Mouse (Mus musculus) heart, postnatal 0 days (tissue): ENCODE results near the gene Qrich1. TPM values are rescaled to one million over a fixed set of nuclear protein-coding genes. Genes with fewer than 3 reads are reported as not detected.

Experiments
- ATAC-seq: fragments of 200-750 bp; cut with Nextera tagmentation; 2 replicates; pipeline ENCODE4 v1.8.0; 2017; ENCODE audit warnings: low read depth, moderate number of reproducible peaks, moderate library complexity; ENCODE audit not compliant: insufficient read depth
- DNase-seq: peaks from one replicate; pipeline ENCODE4 v3.0.0-alpha.2; 2016; ENCODE audit warnings: low spot score
- H3K27ac ChIP-seq: fragments of 300-500 bp; sonication (generic); 2 replicates; pipeline ENCODE4 v1.5.1; 2014; ENCODE audit warnings: low read depth, mild to moderate bottlenecking
- H3K27me3 ChIP-seq: fragments of 300-500 bp; sonication (generic); 2 replicates; pipeline ENCODE4 v1.6.1; 2014; ENCODE audit warnings: low read length, mixed read lengths; ENCODE audit not compliant: control insufficient read depth, insufficient read depth
- H3K36me3 ChIP-seq: fragments of 300-500 bp; sonication (generic); replicated peaks from 2 replicates; pipeline ENCODE4 v1.6.1; 2014; ENCODE audit warnings: low read length, mixed read lengths; ENCODE audit not compliant: control insufficient read depth, insufficient read depth
- H3K4me1 ChIP-seq: fragments of 300-500 bp; sonication (generic); 2 replicates; pipeline ENCODE4 v1.6.1; 2014; ENCODE audit warnings: antibody characterized with exemption; ENCODE audit not compliant: control insufficient read depth, insufficient read depth
- H3K4me2 ChIP-seq: fragments of 300-500 bp; sonication (generic); 2 replicates; pipeline ENCODE4 v1.6.1; 2014; ENCODE audit warnings: low read depth, mild to moderate bottlenecking, low read length, moderate library complexity
- H3K4me3 ChIP-seq: fragments of 300-500 bp; sonication (generic); 2 replicates; pipeline ENCODE4 v1.5.1; 2014; ENCODE audit warnings: low read depth, low read length
- H3K9ac ChIP-seq: fragments of 300-500 bp; sonication (generic); replicated peaks from 2 replicates; pipeline ENCODE4 v1.6.1; 2014; ENCODE audit warnings: low read depth, low read length, mixed read lengths
- H3K9me3 ChIP-seq: fragments of 300-500 bp; sonication (generic); replicated peaks from 2 replicates; pipeline ENCODE4 v1.6.1; 2016; ENCODE audit warnings: low read length; ENCODE audit not compliant: control insufficient read depth
- CTCF ChIP-seq: IDR thresholded peaks from 2 replicates; pipeline ENCODE4 v1.5.1; 2016; ENCODE audit warnings: antibody characterized with exemption, control low read depth, low read depth
- EP300 ChIP-seq: IDR thresholded peaks from 2 replicates; pipeline ENCODE4 v1.6.1; 2016; ENCODE audit warnings: antibody characterized with exemption, low read depth
- WGBS: fragments of 180-500 bp; shearing (Covaris S2); extraction: QIAGEN DNeasy Blood & Tissue Kit; methylation state at CpG from one replicate; pipeline ENCODE4 v1.1.7; 2014; 5-methylcytosine and 5-hydroxymethylcytosine counted together
- polyA plus RNA-seq: library from polyadenylated mRNA; unstranded; fragments of >200 nt; fragmentation: Nextera tagmentation; extraction: Ambion mirVana; gene quantifications from 2 replicates; pipeline ENCODE4 v1.2.1, GENCODE M21; 2015
- total RNA-seq: library from RNA; depleted of rRNA; stranded (reverse); fragments of >200 nt; gene quantifications from 2 replicates; pipeline ENCODE4 v1.2.3, GENCODE M21; 2014; ENCODE audit warnings: low replicate concordance

Qrich1 gene
- total and polyA plus RNA-seq, 2 experiments from 2014 or later, result 55.4 to 154 TPM

GRCm38 (mm10) chr9:108579344-108579690 is 62.7 kb downstream of the Qrich1 start:
- Histone ChIP-seq H3K4me2 (peak overlapping the region; percentile 92), H3K36me3 (peaks cover 18% of the 10 kb centered on the region), H3K27me3 (no peaks in the 10 kb centered on the region), H3K9ac (peak overlapping the region; percentile 87), H3K4me3 (no peak overlapping the region), H3K9me3 (no peaks in the 10 kb centered on the region), H3K27ac (peak overlapping the region; percentile 84), H3K4me1 (peaks cover 22% of the 10 kb centered on the region)
- no peak for TF ChIP-seq EP300
- no peak for TF ChIP-seq CTCF
- ATAC-seq (no peak), DNase-seq (no peak)
- 48% methylated on average over 5 of the region's 5 CpGs for WGBS

GRCm38 (mm10) chr9:108587571-108588180 is 71.1 kb downstream of the Qrich1 start:
- ATAC-seq, result peak; percentile 95
- peak; percentile 94 for DNase-seq
- peaks cover 31% of the 10 kb centered on the region for H3K4me1 ChIP-seq
- H3K9me3 ChIP-seq, result no peaks in the 10 kb centered on the region
- peak overlapping the region; percentile 47; the same call in 1 of the 2 replicates for H3K9ac ChIP-seq
- no peaks in the 10 kb centered on the region for H3K36me3 ChIP-seq
- peak overlapping the region; percentile 88 for H3K27ac ChIP-seq
- H3K4me3 ChIP-seq, result peak overlapping the region; percentile 36
- TF ChIP-seq CTCF, result no peak
- 6% methylated on average over 14 of the region's 14 CpGs for WGBS
- no peaks in the 10 kb centered on the region for H3K27me3 ChIP-seq
- peak overlapping the region; percentile 59 for H3K4me2 ChIP-seq

- Histone ChIP-seq H3K4me2 (no peak overlapping the region), H3K9ac (no peak overlapping the region), H3K27me3 (no peaks in the 10 kb centered on the region), H3K36me3 (0 out of 2 replicates have a peak, but pooled peaks cover 3% of the 10 kb centered on the region), H3K4me3 (no peak overlapping the region), H3K9me3 (no peaks in the 10 kb centered on the region), H3K27ac (no peak overlapping the region), H3K4me1 (peaks cover 26% of the 10 kb centered on the region)
- no peak for ATAC-seq
- WGBS, result 75% methylated on average over 5 of the region's 5 CpGs
- DNase-seq, result no peak
- TF ChIP-seq EP300 (no peak), CTCF (peak; percentile 34)
Measured at GRCm38 (mm10) chr9:108589229-108589628, 72.6 kb downstream of the Qrich1 start.

GRCm38 (mm10) chr9:108591462-108591861 is 74.9 kb downstream of the Qrich1 start:
- Histone ChIP-seq H3K36me3 (0 out of 2 replicates have a peak, but pooled peaks cover 3% of the 10 kb centered on the region), H3K4me1 (peaks cover 32% of the 10 kb centered on the region), H3K9me3 (no peaks in the 10 kb centered on the region), H3K27me3 (no peaks in the 10 kb centered on the region), H3K27ac (no peak overlapping the region), H3K9ac (no peak overlapping the region), H3K4me3 (no peak overlapping the region), H3K4me2 (no peak overlapping the region)
- DNase-seq, result no peak
- TF ChIP-seq CTCF, result no peak
- TF ChIP-seq EP300, result no peak
- 72% methylated on average over 4 of the region's 4 CpGs for WGBS
- ATAC-seq, result no peak

- Histone ChIP-seq H3K4me1 (peaks cover 16% of the 10 kb centered on the region; the same call in 1 of the 2 replicates), H3K4me2 (0 out of 2 replicates have a peak overlapping the region, but pooled peaks have one; percentile 1), H3K36me3 (0 out of 2 replicates have a peak, but pooled peaks cover 3% of the 10 kb centered on the region), H3K27me3 (no peaks in the 10 kb centered on the region), H3K9me3 (no peaks in the 10 kb centered on the region), H3K9ac (no peak overlapping the region), H3K27ac (peak overlapping the region; percentile 79), H3K4me3 (no peak overlapping the region)
- WGBS, result 25% methylated on average over 3 of the region's 3 CpGs
- TF ChIP-seq CTCF (no peak), EP300 (no peak)
- no peak for ATAC-seq
- no peak for DNase-seq
Measured at GRCm38 (mm10) chr9:108594354-108594753, 77.7 kb downstream of the Qrich1 start.
